Mouse (Mus musculus): ENCODE data around the gene Ryr3. TPM values are rescaled to one million over a fixed set of nuclear protein-coding genes. Genes with fewer than 3 reads are reported as not detected.

The Ryr3 gene
- polyA plus RNA-seq, 1 experiment from 2014 or later = 1.4 TPM

DNA sequence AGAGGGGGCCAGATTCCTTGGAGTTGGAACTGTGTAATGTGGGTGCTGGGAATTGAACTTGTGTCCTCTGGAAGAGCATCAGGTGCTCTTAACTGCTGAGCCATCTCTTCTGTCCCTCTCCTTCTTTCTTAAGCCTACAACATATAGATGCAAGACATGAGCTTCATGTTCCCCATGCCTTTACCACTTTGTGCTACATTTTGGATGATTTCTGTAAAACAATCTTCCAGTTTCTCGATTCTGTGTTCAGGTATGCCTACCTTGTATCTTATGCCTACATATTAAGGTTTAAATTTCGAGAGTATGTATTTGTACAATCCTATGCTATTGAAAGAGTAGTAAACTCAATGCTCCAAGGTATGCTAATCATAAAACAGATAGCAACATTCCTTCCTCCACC, 540.7 kb downstream of the Ryr3 start:
- no peaks in the 10 kb centered on the region for H3K9me3 ChIP-seq (replicated peaks; ENCODE audit: control insufficient read depth, low read length)

DNA sequence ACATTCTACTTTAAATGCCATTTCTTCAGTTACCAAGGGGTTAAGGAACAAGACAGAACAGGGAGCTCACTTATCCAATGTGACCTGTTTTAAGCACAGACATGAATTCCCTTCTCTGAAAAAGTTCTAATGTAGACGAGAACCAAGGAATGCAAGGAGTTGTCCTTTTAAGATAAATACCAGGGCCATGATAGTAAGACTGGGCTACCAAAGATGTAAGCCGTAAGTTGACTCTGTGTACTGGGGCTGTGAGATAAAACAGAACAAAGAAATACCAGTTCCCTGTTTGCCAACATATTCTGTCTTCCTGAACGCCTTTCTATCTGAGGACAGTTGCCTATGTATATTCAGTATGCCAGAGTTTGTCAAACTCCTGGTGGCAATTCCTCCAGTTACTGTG, 547.4 kb downstream of the Ryr3 start:
- Histone ChIP-seq H3K9me3 (replicated peaks; ENCODE audit: control insufficient read depth, low read length) (no peaks in the 10 kb centered on the region), H3K4me3 (ENCODE audit: low read depth, low read length) (no peak overlapping the region), H3K9ac (replicated peaks; ENCODE audit: low read length) (no peak overlapping the region), H3K4me1 (ENCODE audit: control insufficient read depth, insufficient read depth, low read length) (no peaks in the 10 kb centered on the region), H3K4me2 (ENCODE audit: low read depth, low read length) (no peak overlapping the region), H3K36me3 (replicated peaks; ENCODE audit: control insufficient read depth, insufficient read depth, low read depth, low read length) (no peaks in the 10 kb centered on the region), H3K27ac (replicated peaks; ENCODE audit: low read depth, low read length) (no peak overlapping the region), H3K27me3 (ENCODE audit: control insufficient read depth, insufficient read depth, low read length) (no peaks in the 10 kb centered on the region)
- no peak for ATAC-seq (replicated peaks; ENCODE audit: insufficient number of reproducible peaks, low FRiP score, low TSS enrichment, low read depth)
- DNase-seq (ENCODE audit: low spot score) = no peak
- WGBS = 82% methylated on average over 3 of the region's 3 CpGs

More for the DNA sequence above, 540.7 kb downstream of the Ryr3 start:
- Histone ChIP-seq H3K4me1 (ENCODE audit: control insufficient read depth, insufficient read depth, low read length) (no peaks in the 10 kb centered on the region), H3K4me3 (ENCODE audit: low read depth, low read length) (no peak overlapping the region), H3K36me3 (replicated peaks; ENCODE audit: control insufficient read depth, insufficient read depth, low read depth, low read length) (no peaks in the 10 kb centered on the region), H3K9ac (replicated peaks; ENCODE audit: low read length) (no peak overlapping the region), H3K27me3 (ENCODE audit: control insufficient read depth, insufficient read depth, low read length) (no peaks in the 10 kb centered on the region), H3K4me2 (ENCODE audit: low read depth, low read length) (no peak overlapping the region), H3K27ac (replicated peaks; ENCODE audit: low read depth, low read length) (no peak overlapping the region)
- WGBS = 81% methylated on average over 2 of the region's 2 CpGs
- ATAC-seq (replicated peaks; ENCODE audit: insufficient number of reproducible peaks, low FRiP score, low TSS enrichment, low read depth) (no peak), DNase-seq (ENCODE audit: low spot score) (no peak)

DNA sequence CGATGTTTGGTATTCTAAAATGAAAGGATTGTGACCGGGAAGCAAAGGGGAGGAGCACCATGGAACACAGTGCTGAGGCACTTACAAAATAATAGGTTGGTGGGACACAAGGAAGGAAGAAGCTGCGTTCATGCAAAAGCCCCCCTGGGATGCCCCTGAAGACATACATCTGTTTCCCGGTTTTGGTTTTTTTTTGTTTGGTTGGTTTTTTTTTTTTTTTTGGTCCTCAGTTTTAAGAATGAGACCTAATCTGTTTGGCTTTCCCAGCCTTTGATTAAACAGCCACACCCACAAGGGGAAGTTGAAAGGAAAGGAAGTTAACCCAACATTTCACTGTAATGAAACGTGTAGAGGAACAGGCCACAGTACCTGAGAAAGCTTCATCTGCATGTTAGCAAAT, 560.8 kb downstream of the Ryr3 start:
- Histone ChIP-seq H3K27ac (replicated peaks; ENCODE audit: low read depth, low read length) (no peak overlapping the region), H3K4me3 (ENCODE audit: low read depth, low read length) (no peak overlapping the region), H3K9me3 (replicated peaks; ENCODE audit: control insufficient read depth, low read length) (no peaks in the 10 kb centered on the region), H3K9ac (replicated peaks; ENCODE audit: low read length) (no peak overlapping the region), H3K4me2 (ENCODE audit: low read depth, low read length) (no peak overlapping the region), H3K36me3 (replicated peaks; ENCODE audit: control insufficient read depth, insufficient read depth, low read depth, low read length) (no peaks in the 10 kb centered on the region), H3K27me3 (ENCODE audit: control insufficient read depth, insufficient read depth, low read length) (no peaks in the 10 kb centered on the region), H3K4me1 (ENCODE audit: control insufficient read depth, insufficient read depth, low read length) (no peaks in the 10 kb centered on the region)
- DNase-seq (ENCODE audit: low spot score) (no peak), ATAC-seq (replicated peaks; ENCODE audit: insufficient number of reproducible peaks, low FRiP score, low TSS enrichment, low read depth) (no peak)
- 66% methylated on average over 5 of the region's 5 CpGs for WGBS

DNA sequence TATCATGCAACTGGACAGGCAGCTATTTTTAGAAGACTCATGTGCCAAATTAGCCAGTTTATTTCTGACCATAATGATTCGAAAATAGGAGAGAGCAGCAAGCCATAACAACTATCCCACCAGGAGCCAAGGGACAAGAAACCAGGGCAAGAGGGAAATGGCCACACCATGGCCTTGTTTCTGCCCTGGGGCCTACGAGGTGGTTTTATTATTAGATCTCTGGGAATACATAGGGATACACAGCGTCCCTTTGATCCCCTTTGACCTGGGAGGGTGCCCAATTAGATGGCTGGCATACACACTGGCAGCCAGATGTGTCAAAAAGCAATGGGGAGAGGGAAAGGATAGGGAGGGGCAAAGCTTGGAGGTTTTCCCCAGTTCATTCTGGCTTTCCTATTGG, 563.1 kb downstream of the Ryr3 start:
- Histone ChIP-seq H3K4me2 (ENCODE audit: low read depth, low read length) (no peak overlapping the region), H3K36me3 (replicated peaks; ENCODE audit: control insufficient read depth, insufficient read depth, low read depth, low read length) (no peaks in the 10 kb centered on the region), H3K4me1 (ENCODE audit: control insufficient read depth, insufficient read depth, low read length) (no peaks in the 10 kb centered on the region), H3K27me3 (ENCODE audit: control insufficient read depth, insufficient read depth, low read length) (no peaks in the 10 kb centered on the region), H3K9me3 (replicated peaks; ENCODE audit: control insufficient read depth, low read length) (no peaks in the 10 kb centered on the region), H3K27ac (replicated peaks; ENCODE audit: low read depth, low read length) (no peak overlapping the region), H3K4me3 (ENCODE audit: low read depth, low read length) (no peak overlapping the region), H3K9ac (replicated peaks; ENCODE audit: low read length) (no peak overlapping the region)
- WGBS = 75% methylated on average over 3 of the region's 3 CpGs
- ATAC-seq (replicated peaks; ENCODE audit: insufficient number of reproducible peaks, low FRiP score, low TSS enrichment, low read depth) (no peak), DNase-seq (ENCODE audit: low spot score) (no peak)

DNA sequence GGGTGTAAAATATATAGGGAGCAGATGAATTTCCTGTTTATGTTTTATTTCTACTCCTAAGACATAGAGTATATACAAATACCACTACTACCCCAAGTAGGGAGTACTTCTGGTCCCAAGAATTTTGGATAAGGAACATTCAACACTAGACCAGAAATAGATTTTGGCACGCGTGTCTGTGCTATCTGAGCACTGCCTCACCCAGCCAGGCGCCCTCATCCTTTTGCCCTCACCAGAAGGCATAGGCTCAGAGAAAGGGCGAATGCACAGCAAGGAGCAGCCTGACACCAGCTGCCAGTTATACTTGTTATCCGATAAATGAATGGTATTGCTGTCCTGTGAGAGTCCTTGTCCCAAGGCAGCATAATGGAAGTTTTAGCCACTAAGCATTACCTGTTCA, 579.7 kb downstream of the Ryr3 start:
- 95% methylated on average over 5 of the region's 5 CpGs for WGBS
- no peaks in the 10 kb centered on the region for H3K27me3 ChIP-seq (ENCODE audit: control insufficient read depth, insufficient read depth, low read length)
- no peak overlapping the region for H3K27ac ChIP-seq (replicated peaks; ENCODE audit: low read depth, low read length)
- H3K4me2 ChIP-seq (ENCODE audit: low read depth, low read length) = no peak overlapping the region
- no peaks in the 10 kb centered on the region for H3K4me1 ChIP-seq (ENCODE audit: control insufficient read depth, insufficient read depth, low read length)
- no peaks in the 10 kb centered on the region for H3K36me3 ChIP-seq (replicated peaks; ENCODE audit: control insufficient read depth, insufficient read depth, low read depth, low read length)
- no peak for ATAC-seq (replicated peaks; ENCODE audit: insufficient number of reproducible peaks, low FRiP score, low TSS enrichment, low read depth)
- no peak overlapping the region for H3K4me3 ChIP-seq (ENCODE audit: low read depth, low read length)
- no peak for DNase-seq (ENCODE audit: low spot score)
- no peaks in the 10 kb centered on the region for H3K9me3 ChIP-seq (replicated peaks; ENCODE audit: control insufficient read depth, low read length)
- no peak overlapping the region for H3K9ac ChIP-seq (replicated peaks; ENCODE audit: low read length)

DNA sequence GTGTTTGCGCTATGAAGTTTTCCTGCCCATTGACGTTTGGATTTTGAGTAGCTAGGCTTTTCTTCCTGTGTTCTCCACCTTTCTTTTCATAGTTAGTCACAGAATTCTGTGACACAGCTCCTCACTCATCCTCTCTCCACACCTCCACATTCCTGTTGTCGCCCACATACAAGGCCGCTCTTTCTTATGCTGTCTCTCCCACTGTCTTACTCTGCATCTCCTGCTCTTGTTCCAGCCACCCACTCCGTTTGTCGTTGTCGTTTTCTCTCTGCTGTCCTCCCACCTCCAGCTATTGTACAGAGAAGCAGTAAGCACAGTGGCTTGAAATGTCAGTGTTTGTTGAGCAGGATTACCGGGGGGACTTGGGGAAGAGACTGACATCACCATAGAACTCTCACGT, 584.4 kb downstream of the Ryr3 start:
- H3K9ac ChIP-seq (replicated peaks; ENCODE audit: low read length) = no peak overlapping the region
- no peak for ATAC-seq (replicated peaks; ENCODE audit: insufficient number of reproducible peaks, low FRiP score, low TSS enrichment, low read depth)
- no peaks in the 10 kb centered on the region for H3K27me3 ChIP-seq (ENCODE audit: control insufficient read depth, insufficient read depth, low read length)
- DNase-seq (ENCODE audit: low spot score) = no peak
- 92% methylated on average over 9 of the region's 9 CpGs for WGBS
- H3K4me1 ChIP-seq (ENCODE audit: control insufficient read depth, insufficient read depth, low read length) = no peaks in the 10 kb centered on the region
- H3K36me3 ChIP-seq (replicated peaks; ENCODE audit: control insufficient read depth, insufficient read depth, low read depth, low read length) = no peaks in the 10 kb centered on the region
- H3K4me2 ChIP-seq (ENCODE audit: low read depth, low read length) = no peak overlapping the region
- H3K27ac ChIP-seq (replicated peaks; ENCODE audit: low read depth, low read length) = no peak overlapping the region
- H3K4me3 ChIP-seq (ENCODE audit: low read depth, low read length) = no peak overlapping the region
- no peaks in the 10 kb centered on the region for H3K9me3 ChIP-seq (replicated peaks; ENCODE audit: control insufficient read depth, low read length)

DNA sequence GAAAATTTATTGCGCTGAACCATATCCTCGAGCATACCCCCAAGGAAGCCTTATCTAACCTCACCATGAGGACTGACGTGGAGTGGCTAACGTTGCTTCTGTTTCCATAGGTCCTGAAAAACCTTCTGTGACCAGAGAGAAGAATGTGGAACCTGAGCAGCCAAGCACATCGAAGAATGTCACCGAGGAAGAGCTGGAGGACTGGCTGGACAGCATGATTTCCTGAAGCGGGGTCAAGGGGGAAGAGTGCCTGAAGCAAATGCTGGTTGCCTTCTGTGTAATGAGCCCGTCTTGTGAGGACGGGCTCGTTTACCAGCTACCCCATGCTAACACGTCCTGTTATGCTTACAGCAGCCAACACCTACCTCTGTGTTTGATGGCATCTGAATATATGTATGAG, 586.2 kb downstream of the Ryr3 start:
- Histone ChIP-seq H3K36me3 (replicated peaks; ENCODE audit: control insufficient read depth, insufficient read depth, low read depth, low read length) (no peaks in the 10 kb centered on the region), H3K9me3 (replicated peaks; ENCODE audit: control insufficient read depth, low read length) (no peaks in the 10 kb centered on the region), H3K27me3 (ENCODE audit: control insufficient read depth, insufficient read depth, low read length) (no peaks in the 10 kb centered on the region), H3K9ac (replicated peaks; ENCODE audit: low read length) (no peak overlapping the region), H3K4me1 (ENCODE audit: control insufficient read depth, insufficient read depth, low read length) (no peaks in the 10 kb centered on the region), H3K27ac (replicated peaks; ENCODE audit: low read depth, low read length) (no peak overlapping the region), H3K4me2 (ENCODE audit: low read depth, low read length) (no peak overlapping the region), H3K4me3 (ENCODE audit: low read depth, low read length) (no peak overlapping the region)
- DNase-seq (ENCODE audit: low spot score) (no peak), ATAC-seq (replicated peaks; ENCODE audit: insufficient number of reproducible peaks, low FRiP score, low TSS enrichment, low read depth) (no peak)
- WGBS = 72% methylated on average over 11 of the region's 11 CpGs

DNA sequence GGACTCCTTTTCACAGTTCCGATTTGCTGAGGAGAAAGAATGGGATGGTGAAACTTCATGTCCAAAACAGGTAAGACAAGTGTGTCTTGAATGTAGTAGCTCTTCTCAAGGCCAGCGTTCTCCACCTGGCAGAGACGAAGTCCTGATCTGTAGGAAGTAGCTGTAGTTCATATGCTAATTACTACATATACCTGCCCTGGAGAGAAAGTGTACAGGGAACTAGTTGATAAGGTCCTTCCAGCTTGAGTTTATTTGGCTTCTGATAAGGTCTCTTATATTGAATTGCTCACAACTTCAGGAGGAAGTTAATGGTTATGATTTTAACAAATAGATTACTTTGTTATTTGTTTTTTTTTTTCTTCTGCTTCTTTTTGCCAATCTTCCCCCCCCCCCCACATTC, 591.7 kb downstream of the Ryr3 start:
- no peak for DNase-seq (ENCODE audit: low spot score)
- no peaks in the 10 kb centered on the region for H3K9me3 ChIP-seq (replicated peaks; ENCODE audit: control insufficient read depth, low read length)
- H3K36me3 ChIP-seq (replicated peaks; ENCODE audit: control insufficient read depth, insufficient read depth, low read depth, low read length) = no peaks in the 10 kb centered on the region
- no peaks in the 10 kb centered on the region for H3K27me3 ChIP-seq (ENCODE audit: control insufficient read depth, insufficient read depth, low read length)
- H3K4me2 ChIP-seq (ENCODE audit: low read depth, low read length) = no peak overlapping the region
- no peak overlapping the region for H3K9ac ChIP-seq (replicated peaks; ENCODE audit: low read length)
- H3K4me3 ChIP-seq (ENCODE audit: low read depth, low read length) = no peak overlapping the region
- ATAC-seq (replicated peaks; ENCODE audit: insufficient number of reproducible peaks, low FRiP score, low TSS enrichment, low read depth) = no peak
- WGBS = 89% methylated on average over 3 of the region's 3 CpGs
- H3K27ac ChIP-seq (replicated peaks; ENCODE audit: low read depth, low read length) = no peak overlapping the region
- no peaks in the 10 kb centered on the region for H3K4me1 ChIP-seq (ENCODE audit: control insufficient read depth, insufficient read depth, low read length)

DNA sequence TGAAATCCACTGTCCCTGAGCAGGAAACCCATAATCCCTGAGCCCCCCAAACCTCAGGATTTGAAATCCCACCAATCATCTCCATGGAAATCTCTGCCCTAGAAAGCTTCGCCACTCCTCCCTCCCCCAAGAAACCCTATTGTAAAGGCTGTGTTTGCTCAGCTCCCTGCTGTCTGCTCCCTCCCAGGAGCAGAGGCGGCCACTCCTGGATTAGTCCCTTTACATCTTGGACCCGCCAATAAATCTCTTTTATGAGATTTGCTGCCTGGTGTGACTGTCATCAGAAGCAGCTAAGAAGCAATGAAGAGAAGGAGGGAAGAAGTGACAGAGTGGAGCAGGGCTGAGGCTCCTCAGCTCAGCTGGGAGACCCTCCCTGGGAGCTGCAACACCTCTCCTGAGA, 599.7 kb downstream of the Ryr3 start:
- H3K27ac ChIP-seq (replicated peaks; ENCODE audit: low read depth, low read length) = no peak overlapping the region
- ATAC-seq (replicated peaks; ENCODE audit: insufficient number of reproducible peaks, low FRiP score, low TSS enrichment, low read depth) = no peak
- no peak for DNase-seq (ENCODE audit: low spot score)

More for the DNA sequence above, 599.7 kb downstream of the Ryr3 start:
- H3K9me3 ChIP-seq (replicated peaks; ENCODE audit: control insufficient read depth, low read length) = no peaks in the 10 kb centered on the region
- no peaks in the 10 kb centered on the region for H3K4me1 ChIP-seq (ENCODE audit: control insufficient read depth, insufficient read depth, low read length)
- no peak overlapping the region for H3K4me2 ChIP-seq (ENCODE audit: low read depth, low read length)
- no peak overlapping the region for H3K9ac ChIP-seq (replicated peaks; ENCODE audit: low read length)
- no peaks in the 10 kb centered on the region for H3K27me3 ChIP-seq (ENCODE audit: control insufficient read depth, insufficient read depth, low read length)
- WGBS = 33% methylated on average over 3 of the region's 3 CpGs
- no peak overlapping the region for H3K4me3 ChIP-seq (ENCODE audit: low read depth, low read length)
- no peaks in the 10 kb centered on the region for H3K36me3 ChIP-seq (replicated peaks; ENCODE audit: control insufficient read depth, insufficient read depth, low read depth, low read length)
